Mouse (Mus musculus): ENCODE data around the gene Ehd2.

The Ehd2 gene

GRCm38 (mm10) chr7:15967312-15967711 is at the start of gene Ehd2:
Ehd2 (minus strand) TSS chr7:15967567.
- 3% methylated on average over 22 of the region's 22 CpGs for whole genome bisulfite sequencing

DNA sequence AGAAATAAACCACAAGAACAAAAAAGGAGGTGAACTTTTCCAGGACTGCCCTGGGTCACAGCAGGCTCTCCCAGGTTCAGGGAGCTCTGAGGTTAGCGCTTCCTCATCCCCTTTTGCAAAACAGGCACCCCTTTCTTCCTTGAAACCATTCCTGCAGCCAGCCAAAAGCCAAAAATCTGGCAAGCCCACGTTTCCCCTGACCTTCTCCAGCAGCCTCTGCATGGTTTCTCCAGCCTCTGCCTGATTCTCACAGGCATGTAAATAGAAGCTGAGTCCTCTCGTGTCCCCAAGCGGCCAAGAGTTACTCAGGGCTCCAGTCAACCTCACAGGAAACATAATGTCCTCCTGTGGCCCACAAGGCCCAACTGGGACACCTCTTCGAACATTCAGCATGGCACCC is 48.0 kb upstream of the Ehd2 start:
- 55% methylated on average over 5 of the region's 5 CpGs for WGBS

DNA sequence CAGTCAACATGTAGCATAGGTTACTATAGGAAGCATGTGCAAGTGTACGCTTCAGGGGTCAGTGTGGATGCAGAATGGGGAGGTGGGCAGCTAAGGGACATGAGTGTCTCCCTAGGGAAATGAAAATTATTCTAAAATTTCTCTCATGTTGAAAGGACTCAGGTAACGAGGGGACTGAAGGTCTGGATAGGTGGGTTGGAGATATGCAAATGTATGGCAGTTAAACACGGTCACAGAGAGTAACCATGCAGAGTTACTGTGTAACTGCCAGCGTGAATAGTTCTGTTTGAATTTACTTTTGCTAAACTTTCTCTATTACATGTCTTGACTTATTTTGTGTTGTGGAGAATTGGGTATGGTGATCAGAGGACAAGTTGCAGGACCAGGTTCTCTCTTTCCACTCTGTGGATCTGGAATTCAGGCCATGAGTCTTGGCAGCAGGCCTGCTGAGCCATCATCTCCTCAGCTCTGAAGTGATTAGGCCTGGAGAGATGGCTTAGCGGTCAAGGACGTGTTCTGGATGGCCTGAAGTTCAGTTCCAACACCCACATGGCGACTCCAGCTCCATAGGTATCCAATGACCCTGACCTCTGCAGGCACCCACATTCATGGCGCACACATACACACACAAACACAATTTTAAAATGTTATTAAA is 47.3 kb upstream of the Ehd2 start:
- WGBS: 83% methylated on average over 8 of the region's 8 CpGs

DNA sequence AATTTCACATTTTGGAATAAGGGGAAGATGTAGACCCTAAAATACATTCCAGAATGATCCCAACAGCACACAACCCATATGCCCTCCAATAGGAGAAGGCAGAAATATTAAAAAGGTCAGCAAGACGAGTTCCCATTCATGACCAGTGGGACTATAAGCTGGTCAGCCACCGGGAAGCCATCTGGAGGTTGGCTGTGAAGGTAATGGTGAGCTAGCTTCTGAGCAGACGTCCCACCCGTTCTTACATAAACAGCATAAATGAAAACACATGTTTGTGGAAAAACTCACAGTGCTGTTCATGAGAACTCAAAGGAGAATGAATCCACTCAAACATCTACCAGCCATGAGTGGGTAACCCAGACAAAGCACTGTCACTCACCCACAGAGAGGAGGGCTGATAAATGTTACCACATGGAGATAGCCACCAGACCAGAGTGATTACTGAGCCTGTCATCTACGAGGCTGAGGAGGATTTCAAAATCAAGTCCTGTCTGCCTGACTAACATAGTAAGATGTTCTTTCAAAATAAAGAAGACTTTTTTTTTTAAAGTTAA is 46.4 kb upstream of the Ehd2 start:
- 63% methylated on average over 5 of the region's 5 CpGs for WGBS

- 74% methylated on average over 11 of the region's 11 CpGs for WGBS
Measured at GRCm38 (mm10) chr7:16012576-16013263, 45.4 kb upstream of the Ehd2 start.

GRCm38 (mm10) chr7:16011418-16012085 is 44.2 kb upstream of the Ehd2 start:
- WGBS: 40% methylated on average over 7 of the region's 7 CpGs

DNA sequence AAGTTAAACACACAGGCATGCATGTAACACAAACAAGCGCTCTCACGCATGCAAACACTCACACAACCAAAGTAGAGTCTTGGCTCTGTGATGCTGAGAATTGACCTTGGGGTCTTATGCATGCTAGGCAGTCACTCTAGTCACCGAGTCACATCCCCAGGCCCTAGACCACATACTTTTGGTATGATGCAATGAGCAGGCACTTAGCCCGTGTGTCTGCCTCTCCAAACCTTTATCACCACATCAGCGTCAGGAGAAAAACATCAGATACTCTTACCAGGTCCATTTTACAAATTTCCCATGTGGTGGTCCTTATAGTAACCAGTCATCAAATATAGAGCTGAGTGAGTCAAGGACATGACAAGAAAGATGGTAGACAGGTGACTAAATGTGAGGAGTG is 43.3 kb upstream of the Ehd2 start:
- 94% methylated on average over 5 of the region's 5 CpGs for WGBS

DNA sequence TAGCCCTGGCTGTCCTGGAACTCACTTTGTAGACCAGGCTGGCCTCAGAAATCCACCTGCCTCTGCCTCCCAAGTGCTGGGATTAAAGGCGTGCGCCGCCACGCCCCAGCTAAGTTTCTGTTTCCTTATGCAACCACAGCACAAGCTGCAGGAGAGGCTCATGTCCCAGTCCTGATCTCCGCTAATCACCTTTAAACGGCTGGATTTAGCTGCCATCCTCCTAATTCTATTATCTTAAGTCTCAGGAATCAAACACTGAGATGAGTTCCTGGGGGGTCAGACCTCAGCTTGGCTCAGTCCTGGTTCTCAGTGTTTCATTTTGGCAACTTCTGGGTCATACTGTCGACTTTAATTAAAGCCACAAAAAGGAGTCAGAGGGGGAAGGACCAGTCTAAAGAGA is 42.3 kb upstream of the Ehd2 start:
- 87% methylated on average over 7 of the region's 7 CpGs for WGBS

DNA sequence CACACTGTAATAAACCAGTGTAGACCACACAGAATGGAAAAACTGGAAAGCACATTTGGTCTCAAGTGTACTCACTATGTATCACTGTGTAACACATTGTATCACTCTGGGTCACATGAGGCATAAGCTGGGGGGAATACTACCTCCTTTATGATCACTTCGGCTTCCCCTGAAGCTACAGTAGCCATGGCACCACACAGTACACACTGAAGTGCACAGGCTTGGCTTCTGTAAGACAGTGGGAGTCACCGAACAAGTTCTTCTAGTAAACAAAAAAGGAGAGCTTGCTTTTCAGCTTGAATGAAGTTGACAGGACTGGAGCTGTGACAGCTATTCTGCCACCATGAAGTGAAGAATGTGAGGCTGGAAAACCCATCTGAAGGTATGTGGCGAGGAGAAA is 37.7 kb upstream of the Ehd2 start:
- 62% methylated on average over 3 of the region's 3 CpGs for WGBS

- WGBS: 41% methylated on average over 12 of the region's 12 CpGs
Measured at GRCm38 (mm10) chr7:16004177-16004856, 37.0 kb upstream of the Ehd2 start.

DNA sequence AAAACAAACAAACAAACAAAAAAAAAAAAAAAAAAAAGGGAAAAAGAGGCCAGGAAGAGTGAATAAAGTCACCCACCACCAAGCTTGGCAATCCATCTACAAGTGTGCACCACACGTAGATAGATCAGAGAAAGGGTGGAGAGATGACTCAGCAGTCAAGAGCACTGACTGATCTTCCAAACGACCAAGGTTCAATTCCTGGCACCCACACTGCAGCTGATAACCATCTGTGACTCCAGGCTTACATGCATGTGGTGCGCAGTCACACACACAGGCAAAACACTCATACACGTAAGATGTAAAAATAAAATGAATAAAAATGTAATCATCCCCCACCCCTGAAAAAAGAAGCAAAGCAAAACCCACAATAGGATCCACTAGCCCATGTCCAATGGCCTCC is 35.7 kb upstream of the Ehd2 start:
- 39% methylated on average over 4 of the region's 4 CpGs for WGBS

DNA sequence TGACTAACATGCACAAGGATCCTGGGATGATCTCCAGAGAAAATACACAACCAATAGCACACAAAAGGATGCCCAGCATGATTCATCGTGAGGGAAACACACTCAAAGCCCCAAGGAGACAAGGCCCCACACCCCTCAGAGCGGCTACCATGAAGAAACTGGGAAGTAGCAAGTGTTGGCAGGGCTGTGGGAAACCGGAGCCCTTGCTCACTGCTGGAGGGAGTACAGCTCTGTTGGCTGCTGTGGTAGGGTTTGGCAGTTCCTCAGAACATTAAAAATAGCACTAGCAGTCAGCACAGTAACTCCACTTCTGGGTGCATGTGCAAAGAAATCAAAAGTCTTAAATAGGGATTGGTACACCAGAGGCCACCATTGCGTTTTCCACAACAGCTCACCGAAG is 34.8 kb upstream of the Ehd2 start:
- WGBS: 12% methylated on average over 5 of the region's 5 CpGs

DNA sequence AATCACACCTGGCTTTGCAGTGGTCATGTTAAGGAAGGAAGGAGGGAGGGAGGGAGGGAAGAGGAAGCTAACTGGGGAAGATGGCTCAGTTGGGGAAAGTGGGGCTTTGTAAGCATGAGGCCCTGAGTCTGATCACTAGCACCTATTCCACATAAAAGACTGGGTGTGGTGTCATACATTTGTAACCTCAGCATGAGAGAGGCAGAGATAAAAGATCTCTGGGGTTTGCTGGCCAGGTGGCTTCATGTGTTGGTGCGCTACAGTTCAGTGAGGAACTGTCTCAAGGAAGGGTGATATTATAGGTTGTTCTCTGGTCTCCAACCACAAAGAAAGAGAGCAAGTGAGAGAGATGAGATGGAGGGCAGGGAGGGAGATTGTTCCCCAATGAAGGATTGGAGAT is 34.3 kb upstream of the Ehd2 start:
- 86% methylated on average over 1 of the region's 1 CpGs for WGBS

- WGBS: 91% methylated on average over 4 of the region's 4 CpGs
Measured at GRCm38 (mm10) chr7:15993789-15994188, 26.4 kb upstream of the Ehd2 start.

DNA sequence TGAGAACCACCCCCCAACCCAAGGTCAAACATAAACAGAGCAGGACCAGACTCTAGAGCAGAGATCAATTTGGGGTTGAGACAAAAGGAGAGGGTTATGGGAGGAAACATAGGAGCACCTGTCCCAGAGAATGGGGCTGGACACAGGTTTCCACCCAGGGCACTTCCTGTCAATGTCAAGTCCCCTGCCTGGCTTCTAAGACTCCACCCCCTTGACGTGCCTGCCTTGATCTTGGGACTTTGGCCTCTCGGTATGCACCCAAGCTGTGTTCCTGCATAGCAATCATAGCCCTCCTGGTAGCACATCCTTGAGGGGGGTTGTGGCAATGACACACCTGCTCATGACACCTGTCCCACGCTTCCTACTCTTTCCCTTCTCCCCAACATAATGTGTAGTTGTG is 25.8 kb upstream of the Ehd2 start:
- 79% methylated on average over 3 of the region's 3 CpGs for whole genome bisulfite sequencing

- 84% methylated on average over 3 of the region's 3 CpGs for WGBS
Measured at GRCm38 (mm10) chr7:15991764-15992163, 24.4 kb upstream of the Ehd2 start.

DNA sequence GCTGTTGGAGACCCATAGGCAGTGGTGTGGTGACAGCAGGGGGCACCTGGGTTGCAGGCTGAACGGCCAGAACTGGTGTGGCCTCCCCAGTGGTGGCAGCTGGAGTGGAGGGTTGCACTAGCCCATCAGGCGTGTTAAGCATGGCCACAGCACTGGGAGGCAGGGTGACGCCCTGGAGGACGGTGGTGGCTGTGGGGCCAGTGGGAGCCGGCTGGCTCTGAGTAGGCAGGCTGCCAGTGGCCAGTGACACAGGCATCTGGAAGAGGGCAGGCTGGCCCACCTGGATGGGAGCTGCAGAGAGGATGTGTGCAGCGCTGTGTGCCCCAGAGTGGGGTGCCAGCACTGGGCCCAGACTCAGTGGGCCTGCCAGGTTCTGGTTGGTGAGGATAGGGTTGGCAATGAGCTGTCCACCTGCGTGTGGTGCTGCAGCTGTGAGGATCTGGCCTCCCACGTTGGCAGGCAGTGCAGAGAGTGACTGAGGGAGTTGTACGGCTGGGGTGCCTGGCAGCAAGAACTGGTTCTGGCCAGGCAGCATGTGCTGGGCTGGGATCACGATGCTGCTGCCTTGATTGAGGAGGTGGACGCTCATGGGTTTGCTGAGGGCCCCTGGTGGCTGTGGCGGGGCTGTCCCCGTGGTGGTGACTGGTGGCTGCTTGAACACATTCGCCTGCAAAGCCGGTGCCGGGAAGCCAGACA is 20.4 kb upstream of the Ehd2 start:
- WGBS: 69% methylated on average over 16 of the region's 16 CpGs

GRCm38 (mm10) chr7:15982729-15983407 is 15.5 kb upstream of the Ehd2 start:
- 19% methylated on average over 4 of the region's 4 CpGs for WGBS

DNA sequence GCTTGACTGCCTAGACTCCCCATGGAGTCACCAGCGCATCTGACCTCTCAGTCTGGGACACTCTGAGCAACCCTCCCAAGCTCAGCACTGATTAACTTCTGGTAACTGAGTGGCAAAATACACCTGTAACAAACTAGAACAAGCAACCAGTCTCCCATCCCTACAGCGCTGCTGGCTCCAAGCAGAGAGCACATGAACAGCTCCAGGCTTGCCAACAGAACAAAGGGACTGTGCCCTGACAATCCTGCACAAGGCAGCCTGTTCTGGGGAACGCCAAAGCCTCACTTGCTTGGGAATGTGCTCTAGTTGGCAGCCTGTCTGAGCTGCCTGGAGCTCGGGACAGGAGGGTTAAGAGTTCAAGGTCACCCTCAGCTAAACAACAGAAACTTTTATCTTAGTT is 14.2 kb upstream of the Ehd2 start:
- WGBS: 60% methylated on average over 4 of the region's 4 CpGs

- 29% methylated on average over 8 of the region's 8 CpGs for WGBS
Measured at GRCm38 (mm10) chr7:15980246-15980645, 12.9 kb upstream of the Ehd2 start.

- 82% methylated on average over 4 of the region's 4 CpGs for WGBS
Measured at GRCm38 (mm10) chr7:15975904-15976303, 8.5 kb upstream of the Ehd2 start.
